8 mouse cellular contexts compared by ENCODE assay signal in genomic region chr2:93822045-93822749, GRCm38 (mm10). TPM values are rescaled to one million over a fixed set of nuclear protein-coding genes. Genes with fewer than 3 reads are reported as not detected.
DNase-seq lines count a peak whose midpoint lies in the region; ATAC-seq and TF ChIP-seq lines count a peak whose summit lies in the region.

Gene Ext2 (minus strand): TSS chr2:93822568.

- 0 out of 2 replicates have a peak, but pooled peaks have one; percentile 34 for TF ChIP-seq POLR2A in limb, embryonic 14.5 days (IDR thresholded peaks at IDR 0.05; ENCODE audit: borderline replicate concordance, extremely low read depth, insufficient read depth, insufficient read length)

- peak within 1 kb of the TSS; percentile 55; the same call in 1 of the 2 replicates for H3K27ac ChIP-seq in embryonic facial prominence, embryonic 14.5 days (replicated peaks; ENCODE audit: low read depth, low read length)
- 0 out of 2 replicates have a peak within 1 kb of the TSS, but pooled peaks have one; percentile 26 for H3K27ac ChIP-seq in limb, embryonic 14.5 days (replicated peaks; ENCODE audit: low read depth, low read length)
- 0 out of 2 replicates have a peak within 1 kb of the TSS, but pooled peaks have one; percentile 32 for H3K27ac ChIP-seq in midbrain, postnatal 0 days (ENCODE audit: low read depth, low read length)

- H3K4me3 ChIP-seq in embryonic facial prominence, embryonic 14.5 days (ENCODE audit: low read depth, low read length), result peak within 1 kb of the TSS; percentile 91
- peak within 1 kb of the TSS; percentile 88 for H3K4me3 ChIP-seq in limb, embryonic 14.5 days (replicated peaks; ENCODE audit: low read length)
- peak within 1 kb of the TSS; percentile 96 for H3K4me3 ChIP-seq in midbrain, postnatal 0 days (ENCODE audit: low read depth, low read length)

- peaks cover 10% of the 10 kb centered on the region for H3K4me1 ChIP-seq in embryonic facial prominence, embryonic 14.5 days (ENCODE audit: control insufficient read depth, insufficient read depth, low read length)
- H3K4me1 ChIP-seq in limb, embryonic 14.5 days (ENCODE audit: control insufficient read depth, insufficient read depth, low read length), result peaks cover 7% of the 10 kb centered on the region; the same call in 1 of the 2 replicates
- H3K4me1 ChIP-seq in midbrain, postnatal 0 days (ENCODE audit: insufficient read depth, low read length), result peaks cover 7% of the 10 kb centered on the region; the same call in 1 of the 2 replicates

- H3K9ac ChIP-seq in embryonic facial prominence, embryonic 14.5 days (ENCODE audit: low read depth, low read length), result peak within 1 kb of the TSS; percentile 95
- H3K9ac ChIP-seq in limb, embryonic 14.5 days (ENCODE audit: low read depth, low read length, severe bottlenecking), result peak within 1 kb of the TSS; percentile 95
- peak within 1 kb of the TSS; percentile 96 for H3K9ac ChIP-seq in midbrain, postnatal 0 days (replicated peaks; ENCODE audit: low read length, poor library complexity, severe bottlenecking)

- peak within 1 kb of the TSS; percentile 64 for H3K4me2 ChIP-seq in embryonic facial prominence, embryonic 14.5 days (ENCODE audit: low read depth, low read length)
- peak within 1 kb of the TSS; percentile 72 for H3K4me2 ChIP-seq in limb, embryonic 14.5 days (replicated peaks; ENCODE audit: low read depth, low read length, severe bottlenecking)
- peak within 1 kb of the TSS; percentile 62 for H3K4me2 ChIP-seq in midbrain, postnatal 0 days (ENCODE audit: low read depth, low read length, poor library complexity, severe bottlenecking)

- H3K9me3 ChIP-seq in embryonic facial prominence, embryonic 14.5 days (ENCODE audit: control insufficient read depth, low read length), result no peaks in the 10 kb centered on the region
- no peaks in the 10 kb centered on the region for H3K9me3 ChIP-seq in limb, embryonic 14.5 days (ENCODE audit: control insufficient read depth, low read length)
- H3K9me3 ChIP-seq in midbrain, postnatal 0 days (ENCODE audit: low read length), result no peaks in the 10 kb centered on the region

- H3K27me3 ChIP-seq in embryonic facial prominence, embryonic 14.5 days (replicated peaks; ENCODE audit: control insufficient read depth, insufficient read depth, low read length), result no peaks in the 10 kb centered on the region
- no peaks in the 10 kb centered on the region for H3K27me3 ChIP-seq in limb, embryonic 14.5 days (ENCODE audit: control insufficient read depth, insufficient read depth, low read length)
- no peaks in the 10 kb centered on the region for H3K27me3 ChIP-seq in midbrain, postnatal 0 days (ENCODE audit: insufficient read depth, low read length)

- peaks cover 9% of the 10 kb centered on the region; the same call in 1 of the 2 replicates for H3K36me3 ChIP-seq in embryonic facial prominence, embryonic 14.5 days (ENCODE audit: control insufficient read depth, insufficient read depth, low read length)
- H3K36me3 ChIP-seq in limb, embryonic 14.5 days (ENCODE audit: control insufficient read depth, insufficient read depth, low read length), result peaks cover 10% of the 10 kb centered on the region; the same call in 1 of the 2 replicates
- H3K36me3 ChIP-seq in midbrain, postnatal 0 days (ENCODE audit: insufficient read depth, low read length), result 0 out of 2 replicates have a peak, but pooled peaks cover 12% of the 10 kb centered on the region

- ATAC-seq in embryonic facial prominence, embryonic 14.5 days (ENCODE audit: low read depth), result peak; percentile 94
- ATAC-seq in limb, embryonic 14.5 days (ENCODE audit: low FRiP score, low read depth), result peak; percentile 94
- peak; percentile 90 for ATAC-seq in midbrain, postnatal 0 days (ENCODE audit: low FRiP score)

- WGBS in embryonic facial prominence, embryonic 14.5 days, result 1% methylated on average over 28 of the region's 66 CpGs
- 5% methylated on average over 44 of the region's 66 CpGs for WGBS in limb, embryonic 14.5 days
- WGBS in midbrain, postnatal 0 days, result under 1% methylated on average over 60 of the region's 66 CpGs

- DNase-seq in 3T3-L1 (ENCODE audit: low read depth, low spot score), result peak; percentile 88
- peak; percentile 83 to 87 for DNase-seq in adrenal gland, postnatal 4 days (ENCODE audit: low spot score in 2 of 2)
- DNase-seq in embryonic facial prominence, embryonic 14.5 days (ENCODE audit: low spot score), result peak; percentile 88
- peak; percentile 90 for DNase-seq in heart, adult 8-10 months (ENCODE audit: low spot score)
- peak; percentile 90 for DNase-seq in kidney, adult 9 months
- peak; percentile 77 for DNase-seq in limb, embryonic 14.5 days (ENCODE audit: low spot score)
- DNase-seq in midbrain, postnatal 0 days (ENCODE audit: low spot score), result peak; percentile 82
- peak; percentile 73 to 88 for DNase-seq in spleen, postnatal 14 days (ENCODE audit: low spot score in 2 of 2)

- TF ChIP-seq CTCF in midbrain, postnatal 0 days (IDR thresholded peaks at IDR 0.05), result peak; percentile 96

RNA-seq across cellular contexts. Expression of gene Ext2, which starts in this region (rescaled TPM):
- 100 to 1,000 TPM; 108 to 118 TPM for total RNA-seq in adrenal gland, postnatal 4 days (2021)
- 115 and 126 TPM in 2 replicates for polyA plus RNA-seq in embryonic facial prominence, embryonic 14.5 days (2014; fragmentation: Nextera tagmentation; extraction: Ambion mirVana)
- total RNA-seq in heart, adult 8-10 months (2022), result 10 to 100 TPM; 40.9 to 43.0 (median 42.0) TPM
- 80.7 and 90.5 TPM in 2 replicates for polyA plus RNA-seq in limb, embryonic 14.5 days (2012; rRNA removed)
- polyA plus RNA-seq in limb, embryonic 14.5 days (2014; fragmentation: Nextera tagmentation; extraction: Ambion mirVana), result 115 TPM in 2 replicates
- total RNA-seq in midbrain, postnatal 0 days (2014; rRNA removed), result 42.7 and 57.2 TPM in 2 replicates
- 74.1 and 74.7 TPM in 2 replicates for polyA plus RNA-seq in midbrain, postnatal 0 days (2015; fragmentation: Nextera tagmentation; extraction: Ambion mirVana)

Comparison
In these comparisons a context has a peak if more than half of its experiments do, and no peak if none do; other contexts are left out.
1. Peak in every context shown above with its lines: DNase-seq, ATAC-seq, H3K4me3 ChIP-seq and H3K27ac ChIP-seq.